Mouse (Mus musculus) G1E-ER4 (cell line): ENCODE data around the gene Banp. TPM values are rescaled to one million over a fixed set of nuclear protein-coding genes. Genes with fewer than 3 reads are reported as not detected.

Experiments used
- GATA1 ChIP-seq: IDR thresholded peaks from one replicate; pipeline ENCODE4 v1.8.0; 2012; ENCODE audit warnings: low read length, inconsistent platforms
- polyA plus RNA-seq: library from polyadenylated mRNA; stranded (reverse); fragments of >175 nt; gene quantifications from 2 replicates; pipeline ENCODE4 v1.2.3, GENCODE M21; 2012

The Banp gene
- polyA plus RNA-seq, 1 experiment: 83.4 TPM

DNA sequence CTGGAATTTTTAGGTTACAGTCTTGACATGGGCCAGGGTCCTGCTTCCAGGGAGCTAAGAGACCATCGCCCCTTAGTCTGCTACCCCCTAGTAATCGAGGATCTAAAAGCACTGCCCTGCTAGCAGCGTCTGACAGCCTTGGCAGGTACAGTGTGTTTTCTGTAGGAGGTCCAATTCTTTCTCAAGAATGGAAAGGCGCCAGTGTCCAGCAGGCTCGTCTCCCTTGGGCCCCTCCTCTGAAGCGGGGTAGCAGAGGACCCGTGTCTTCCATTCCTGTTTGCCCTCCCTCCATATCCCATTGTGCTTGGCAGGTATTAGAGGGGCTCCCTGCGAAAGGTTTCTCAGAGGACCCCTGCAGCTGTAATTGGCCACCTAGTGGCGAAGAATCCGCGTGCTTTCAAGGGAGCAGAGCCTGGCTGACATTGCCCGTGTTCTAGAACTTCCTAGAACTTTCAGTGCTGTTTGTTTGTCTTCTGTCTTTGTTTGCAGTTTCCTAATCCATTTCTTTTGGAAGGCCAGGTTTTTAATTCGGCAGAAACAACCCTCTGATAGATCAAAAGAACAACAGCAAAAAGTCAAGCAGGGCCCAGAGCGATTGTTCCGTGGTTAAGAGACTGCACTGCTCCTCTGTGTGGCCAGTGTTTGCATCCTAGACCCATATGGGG is 97.8 kb downstream of the Banp start:
- no peak for TF ChIP-seq GATA1

- no peak for TF ChIP-seq GATA1
Observed at GRCm38 (mm10) chr8:122049266-122049665, 99.7 kb downstream of the Banp start.

DNA sequence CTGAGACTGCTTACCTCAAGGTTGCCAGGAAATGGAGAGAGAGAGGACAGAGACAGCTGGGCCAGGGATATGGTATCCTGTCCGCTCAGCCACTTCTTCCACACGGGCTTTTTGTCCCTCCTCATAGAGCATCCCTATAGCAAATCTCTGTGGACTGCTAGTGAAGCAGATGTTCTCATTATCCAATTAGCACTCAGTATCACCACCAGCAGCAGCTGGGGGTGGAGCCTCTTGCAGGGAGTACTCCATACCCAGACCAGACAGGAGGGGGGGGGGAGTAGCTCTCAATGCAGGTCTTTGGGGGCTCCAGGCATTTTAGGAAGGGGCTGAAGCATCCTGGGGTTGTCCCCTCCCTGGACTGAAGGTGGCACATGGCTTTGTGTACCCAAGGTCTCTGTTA is 100.4 kb downstream of the Banp start:
- TF ChIP-seq GATA1: no peak

DNA sequence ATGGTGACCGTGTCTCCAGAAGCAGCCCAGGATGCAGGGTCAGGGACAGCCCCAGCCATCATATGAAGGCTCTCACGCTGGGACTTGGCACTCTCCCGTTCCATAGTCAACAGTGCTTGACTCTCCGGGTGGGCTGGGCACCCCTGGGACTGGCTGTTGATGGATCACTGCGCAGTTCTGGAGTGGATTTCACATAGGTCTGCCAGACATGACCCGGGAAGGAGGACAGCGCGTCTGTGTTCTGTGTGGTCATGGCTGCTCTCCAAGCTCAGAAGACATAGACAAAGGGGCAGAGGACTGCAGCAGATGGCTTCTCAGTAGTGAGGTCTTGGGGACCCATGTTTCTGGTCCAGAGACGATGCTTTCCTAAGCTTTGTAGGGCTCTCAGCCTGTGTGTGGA is 101.1 kb downstream of the Banp start:
- TF ChIP-seq GATA1: no peak

GRCm38 (mm10) chr8:122055321-122055720 is 105.8 kb downstream of the Banp start:
- TF ChIP-seq GATA1: no peak

- no peak for TF ChIP-seq GATA1
Observed at GRCm38 (mm10) chr8:122056113-122056512, 106.6 kb downstream of the Banp start.

DNA sequence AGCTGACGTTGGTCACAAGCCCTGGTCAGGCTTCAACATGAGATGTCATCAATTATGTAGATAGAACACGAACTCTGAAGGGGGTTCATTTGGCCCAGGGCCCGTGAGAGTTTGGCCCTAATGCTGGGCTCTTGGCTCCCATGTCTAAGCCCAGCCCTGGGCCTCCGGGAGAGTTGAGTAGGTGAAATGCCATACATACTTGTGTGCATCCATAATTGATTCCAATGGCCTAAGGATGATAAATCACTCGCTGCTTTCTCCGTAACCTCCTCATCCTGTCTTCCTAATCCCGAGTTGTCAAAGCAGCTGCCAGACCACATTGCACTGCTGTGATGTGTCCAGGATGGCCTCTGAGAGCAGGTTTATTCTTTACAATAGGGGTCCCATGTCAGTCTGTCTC is 107.3 kb downstream of the Banp start:
- TF ChIP-seq GATA1: no peak

DNA sequence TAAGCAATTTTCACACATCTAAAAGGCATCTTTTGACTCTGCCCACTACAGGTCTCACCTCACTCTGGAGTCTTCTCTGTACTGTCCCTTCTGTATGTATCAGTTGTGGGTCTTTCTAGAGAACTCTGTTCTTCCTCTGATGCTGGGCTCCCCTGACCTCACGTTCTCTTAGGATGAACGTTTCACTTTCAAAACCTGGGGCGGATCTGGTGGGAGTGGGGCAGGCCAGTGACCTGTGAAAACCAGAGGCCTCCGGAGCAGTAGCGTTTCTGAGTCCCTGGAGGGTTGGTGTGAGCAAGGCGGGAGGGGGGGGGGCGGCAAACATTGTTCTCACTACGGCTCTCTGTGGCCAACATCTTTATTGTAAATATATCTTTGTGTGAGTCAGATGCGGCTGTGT is 109.0 kb downstream of the Banp start:
- TF ChIP-seq GATA1: no peak

- no peak for TF ChIP-seq GATA1
Observed at GRCm38 (mm10) chr8:122058951-122059350, 109.4 kb downstream of the Banp start.

- TF ChIP-seq GATA1: no peak
Observed at GRCm38 (mm10) chr8:122062508-122063223, 113.1 kb downstream of the Banp start.

DNA sequence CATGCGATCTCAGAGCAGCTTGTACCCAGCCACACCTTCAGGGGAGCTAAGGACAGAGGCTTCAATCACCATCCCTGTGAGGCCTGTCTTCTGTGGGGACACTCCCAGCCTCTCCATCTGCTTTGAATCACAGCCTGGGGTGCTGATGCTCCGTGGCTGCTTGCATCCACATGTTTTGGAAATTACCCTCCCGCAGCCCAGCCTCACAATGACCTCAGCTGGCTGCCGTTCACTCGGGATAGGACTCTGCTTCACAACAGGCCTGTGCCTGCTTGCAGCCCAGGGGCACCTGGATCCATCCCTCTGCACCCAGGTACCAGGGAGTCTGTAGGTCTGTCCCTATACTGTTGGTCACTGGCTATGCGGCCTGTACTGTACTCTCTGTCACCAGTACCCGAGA is 114.8 kb downstream of the Banp start:
- TF ChIP-seq GATA1: no peak

DNA sequence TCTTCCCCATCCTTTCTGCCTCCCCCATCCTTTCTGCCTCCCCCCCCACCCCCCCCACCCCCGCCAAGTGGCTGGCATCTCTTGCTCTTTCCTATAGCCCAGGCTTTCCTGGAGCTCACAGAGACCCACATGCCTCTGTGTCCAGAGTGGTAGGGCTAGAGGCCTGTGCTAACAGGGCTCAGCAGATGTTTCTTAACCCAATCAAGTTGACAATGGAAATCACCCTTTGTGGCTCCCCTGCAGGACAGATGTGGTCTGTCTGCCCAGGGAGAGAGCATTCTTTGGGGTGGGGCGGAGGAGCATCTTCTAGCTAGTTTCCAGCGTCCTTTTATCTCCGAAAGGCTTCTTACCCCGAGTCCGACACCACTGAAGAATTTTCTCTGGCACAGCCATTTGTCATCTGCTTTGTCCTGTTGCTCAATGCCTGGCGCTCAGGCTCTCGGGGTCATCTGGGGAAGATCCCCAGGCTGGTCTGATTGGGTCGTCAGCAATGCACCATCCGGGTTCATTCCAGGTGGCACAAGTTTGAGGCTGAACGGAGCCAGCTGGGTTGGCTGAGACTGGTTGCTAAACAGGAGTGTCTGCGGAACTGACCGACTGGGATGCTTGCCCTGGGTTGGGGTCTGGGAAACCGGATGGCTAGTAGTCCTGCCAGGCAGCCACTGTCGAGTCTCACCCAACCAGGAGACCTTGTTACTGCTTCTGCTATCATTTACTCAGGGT is 118.4 kb downstream of the Banp start:
- no peak for TF ChIP-seq GATA1

DNA sequence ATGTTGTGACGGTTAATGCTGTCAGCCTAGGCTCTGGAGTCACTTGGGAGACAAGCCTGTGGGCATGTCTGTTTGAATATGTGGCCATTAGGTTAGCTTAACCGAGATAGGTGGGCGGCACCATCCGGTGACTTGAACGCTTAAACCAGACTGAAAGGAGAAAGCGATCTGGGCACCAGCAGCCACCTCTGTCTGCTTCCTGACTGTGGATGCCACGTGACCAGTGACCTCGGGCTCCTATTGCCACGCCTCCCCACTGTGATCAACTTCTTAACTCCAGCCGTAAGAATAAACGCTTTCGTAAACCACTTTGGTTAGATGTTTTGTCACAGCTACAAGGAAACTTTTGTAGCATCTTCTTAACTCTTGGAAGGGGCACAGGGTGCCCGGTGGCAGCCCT is 119.1 kb downstream of the Banp start:
- TF ChIP-seq GATA1: no peak

- no peak for TF ChIP-seq GATA1
Observed at GRCm38 (mm10) chr8:122069281-122069680, 119.7 kb downstream of the Banp start.

- TF ChIP-seq GATA1: no peak
Observed at GRCm38 (mm10) chr8:122071193-122071592, 121.6 kb downstream of the Banp start.

DNA sequence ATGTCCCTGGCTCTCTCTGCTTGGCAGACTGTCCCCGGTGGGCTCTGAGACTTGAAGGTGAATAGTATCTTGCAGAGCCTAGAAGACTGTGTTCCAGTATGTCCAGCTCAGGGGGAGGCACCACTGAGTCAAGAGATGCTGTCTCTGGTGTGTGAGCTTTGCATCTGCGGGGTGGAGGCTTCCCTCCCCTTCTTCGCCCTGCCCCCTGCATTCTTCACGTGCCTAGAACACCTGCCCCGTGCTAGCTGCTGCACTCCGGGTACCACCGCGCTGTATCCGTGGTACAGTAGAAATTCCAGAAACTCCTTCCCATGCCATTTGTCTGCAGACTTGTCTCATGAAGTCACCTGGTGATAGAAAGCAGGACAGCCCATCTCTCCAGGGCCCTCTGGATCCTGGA is 124.4 kb downstream of the Banp start:
- no peak for TF ChIP-seq GATA1

- TF ChIP-seq GATA1: no peak
Observed at GRCm38 (mm10) chr8:122074442-122074841, 124.9 kb downstream of the Banp start.
